Mouse (Mus musculus) liver, embryonic 11.5 days (tissue): Measurements from ENCODE around the gene Arhgdig. TPM values are rescaled to one million over a fixed set of nuclear protein-coding genes. Genes with fewer than 3 reads are reported as not detected.

Experiments
- ATAC-seq: fragments of 200-750 bp; cut with Nextera tagmentation; replicated peaks from 2 replicates; pipeline ENCODE4 v1.8.0; 2017; ENCODE audit warnings: moderate number of reproducible peaks, mild to moderate bottlenecking, moderate TSS enrichment, moderate library complexity; ENCODE audit not compliant: low FRiP score
- DNase-seq: peaks from one replicate; pipeline ENCODE4 v3.0.0-alpha.2; 2017; ENCODE audit warnings: low spot score
- H3K27ac ChIP-seq: fragments of 300-500 bp; sonication (generic); 2 replicates; pipeline ENCODE4 v1.5.1; 2014; ENCODE audit warnings: mild to moderate bottlenecking, low read depth, low read length, control low read depth
- H3K27me3 ChIP-seq: fragments of 300-500 bp; sonication (generic); replicated peaks from 2 replicates; pipeline ENCODE4 v1.6.1; 2014; ENCODE audit warnings: low read length, mixed read lengths; ENCODE audit not compliant: control insufficient read depth, insufficient read depth
- H3K36me3 ChIP-seq: fragments of 300-500 bp; sonication (generic); 2 replicates; pipeline ENCODE4 v1.6.1; 2014; ENCODE audit warnings: mild to moderate bottlenecking, low read length, moderate library complexity, mixed read lengths; ENCODE audit not compliant: control insufficient read depth, insufficient read depth
- H3K4me1 ChIP-seq: fragments of 300-500 bp; sonication (generic); replicated peaks from 2 replicates; pipeline ENCODE4 v1.6.1; 2014; ENCODE audit warnings: low read length, mixed read lengths; ENCODE audit not compliant: control insufficient read depth, insufficient read depth
- H3K4me2 ChIP-seq: fragments of 300-500 bp; sonication (generic); 2 replicates; pipeline ENCODE4 v1.6.1; 2014; ENCODE audit warnings: mild to moderate bottlenecking, control low read depth, moderate library complexity
- H3K4me3 ChIP-seq: fragments of 300-500 bp; sonication (generic); 2 replicates; pipeline ENCODE4 v1.5.1; 2014; ENCODE audit warnings: low read depth, low read length, control low read depth
- H3K9ac ChIP-seq: fragments of 300-500 bp; sonication (generic); 2 replicates; pipeline ENCODE4 v1.6.1; 2014; ENCODE audit warnings: low read depth, low read length, control low read depth
- H3K9me3 ChIP-seq: fragments of 300-500 bp; sonication (generic); 2 replicates; pipeline ENCODE4 v1.6.1; 2016; ENCODE audit warnings: low read length, inconsistent platforms, mixed read lengths; ENCODE audit not compliant: control insufficient read depth
- WGBS: fragments of 180-500 bp; shearing (Covaris S2); extraction: QIAGEN DNeasy Blood & Tissue Kit; methylation state at CpG from one replicate; pipeline ENCODE4 v1.1.7; 2014; 5-methylcytosine and 5-hydroxymethylcytosine counted together
- polyA plus RNA-seq: library from polyadenylated mRNA; unstranded; fragments of >200 nt; fragmentation: Nextera tagmentation; extraction: Ambion mirVana; gene quantifications from 2 replicates; pipeline ENCODE4 v1.2.1, GENCODE M21; 2014

Gene Arhgdig
- polyA plus RNA-seq: 27.7 and 28.8 TPM in 2 replicates

GRCm38 (mm10) chr17:26207686-26208085 lies at the start of gene Arhgdig:
Gene Arhgdig, minus strand, starts transcription at chr17:26207786.
- ATAC-seq: no peak

DNA sequence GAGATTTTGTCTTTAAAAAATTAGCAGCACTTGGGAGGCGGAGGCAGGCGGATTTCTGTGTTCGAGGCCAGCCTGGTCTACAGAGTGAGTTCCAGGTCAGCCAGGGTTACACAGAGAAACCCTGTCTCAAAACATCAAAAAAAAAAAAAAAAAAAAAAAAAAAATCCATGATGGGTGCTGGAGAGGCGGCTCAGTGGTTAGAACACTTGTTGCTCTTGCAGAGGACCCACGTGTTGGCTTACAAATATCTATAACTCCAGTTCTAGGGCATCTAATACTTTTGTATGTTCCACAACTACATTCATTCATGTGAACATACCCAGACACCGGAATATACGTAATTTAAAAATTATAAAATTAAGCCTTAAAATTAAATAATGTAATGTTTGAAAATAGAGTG lies 47.7 kb upstream of the Arhgdig start:
- ATAC-seq: no peak
- H3K4me1 ChIP-seq: peaks cover 15% of the 10 kb centered on the region
- H3K27me3 ChIP-seq: no peaks in the 10 kb centered on the region
- no peak for DNase-seq
- no peak overlapping the region for H3K9ac ChIP-seq
- WGBS: 88% methylated on average over 7 of the region's 7 CpGs
- peaks cover 25% of the 10 kb centered on the region for H3K36me3 ChIP-seq
- no peak overlapping the region for H3K4me3 ChIP-seq
- H3K4me2 ChIP-seq: no peak overlapping the region
- H3K27ac ChIP-seq: no peak overlapping the region
- no peaks in the 10 kb centered on the region for H3K9me3 ChIP-seq

More at GRCm38 (mm10) chr17:26207686-26208085, at the start of gene Arhgdig:
- Histone ChIP-seq H3K36me3 (no peaks in the 10 kb centered on the region), H3K9me3 (no peaks in the 10 kb centered on the region), H3K4me3 (no peak within 1 kb of the TSS), H3K4me1 (peaks cover 8% of the 10 kb centered on the region), H3K9ac (no peak within 1 kb of the TSS), H3K4me2 (no peak within 1 kb of the TSS), H3K27ac (no peak within 1 kb of the TSS), H3K27me3 (peaks cover 30% of the 10 kb centered on the region)
- 80% methylated on average over 12 of the region's 12 CpGs for WGBS
- DNase-seq: no peak

DNA sequence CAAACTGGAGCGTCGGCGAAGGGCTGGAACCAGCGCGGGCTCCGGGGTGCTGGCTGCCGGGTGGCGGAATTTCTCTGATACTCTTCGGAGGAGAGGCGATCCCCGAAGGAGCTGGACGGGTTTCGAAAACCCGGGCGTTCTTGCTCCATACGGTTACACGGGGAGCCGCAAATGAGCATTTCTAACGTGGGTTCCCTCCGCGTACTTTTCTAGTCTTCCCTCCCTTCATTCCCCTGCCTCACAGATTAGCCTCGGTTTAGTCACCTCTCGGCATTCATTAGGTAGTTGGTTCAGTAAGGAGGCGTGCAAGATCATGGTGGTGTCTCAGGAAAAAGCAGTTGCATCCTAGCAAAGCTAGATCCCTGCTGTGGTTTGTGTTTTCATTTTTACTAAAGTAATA lies 45.8 kb upstream of the Arhgdig start:
- under 1% methylated on average over 24 of the region's 24 CpGs for WGBS
- ATAC-seq: no peak

DNA sequence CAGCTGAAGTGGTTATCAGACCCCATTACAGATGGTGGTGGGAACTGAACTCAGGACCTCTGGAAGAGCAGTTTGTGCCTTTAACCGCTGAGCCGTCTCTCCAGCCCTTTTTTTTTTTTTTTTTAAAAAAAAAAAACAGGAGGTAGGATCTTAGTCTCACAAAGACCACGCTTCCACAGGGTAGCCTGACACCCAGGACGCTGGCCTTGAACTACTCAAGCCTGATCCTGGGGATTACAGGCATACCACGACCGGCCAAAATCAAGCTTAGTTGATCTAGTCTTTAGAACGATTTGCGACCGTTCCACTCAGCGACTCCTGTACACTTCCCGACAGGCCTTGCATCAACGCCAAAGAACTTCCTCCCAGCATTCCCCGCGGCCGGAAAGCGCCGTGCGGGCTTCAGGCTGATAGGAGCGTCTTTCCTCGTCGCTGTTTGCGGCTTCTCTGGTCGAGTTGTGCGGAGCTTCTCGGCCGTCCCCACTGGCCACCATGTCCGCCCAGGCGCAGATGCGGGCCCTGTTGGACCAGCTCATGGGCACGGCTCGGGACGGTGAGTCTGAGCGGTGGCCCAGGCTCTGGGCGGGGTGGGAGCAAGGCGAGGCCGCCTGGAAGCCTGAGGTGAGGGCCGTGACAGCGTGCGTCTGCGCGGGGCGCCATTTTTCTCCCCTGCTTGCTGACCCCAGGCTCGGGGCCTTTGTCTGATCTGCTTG lies 45.1 kb upstream of the Arhgdig start, which contains the start of gene Luc7l:
TSS of gene Luc7l (plus strand) at position 358 of the 713 bp plus-strand sequence.
- WGBS: under 1% methylated on average over 43 of the region's 43 CpGs
- H3K4me1 ChIP-seq: peaks cover 15% of the 10 kb centered on the region
- H3K27ac ChIP-seq: peak within 1 kb of the TSS; percentile 96
- H3K27me3 ChIP-seq: no peaks in the 10 kb centered on the region
- H3K9ac ChIP-seq: peak within 1 kb of the TSS; percentile 94
- ATAC-seq: peak; percentile 96
- no peaks in the 10 kb centered on the region for H3K9me3 ChIP-seq
- H3K4me3 ChIP-seq: peak within 1 kb of the TSS; percentile 88
- H3K36me3 ChIP-seq: peaks cover 9% of the 10 kb centered on the region
- peak; percentile 92 for DNase-seq
- peak within 1 kb of the TSS; percentile 75 for H3K4me2 ChIP-seq

More for the DNA sequence above, 45.8 kb upstream of the Arhgdig start:
- no peaks in the 10 kb centered on the region for H3K27me3 ChIP-seq
- no peak for DNase-seq
- no peaks in the 10 kb centered on the region for H3K9me3 ChIP-seq
- peaks cover 13% of the 10 kb centered on the region for H3K36me3 ChIP-seq
- H3K4me2 ChIP-seq: peak overlapping the region; percentile 75
- H3K4me1 ChIP-seq: peaks cover 15% of the 10 kb centered on the region
- H3K4me3 ChIP-seq: peak overlapping the region; percentile 88
- peak overlapping the region; percentile 96 for H3K27ac ChIP-seq
- peak overlapping the region; percentile 94 for H3K9ac ChIP-seq

- peak overlapping the region; percentile 96 for H3K27ac ChIP-seq
- peak overlapping the region; percentile 88 for H3K4me3 ChIP-seq
- DNase-seq (no peak), ATAC-seq (no peak)
- peak overlapping the region; percentile 94 for H3K9ac ChIP-seq
- peaks cover 7% of the 10 kb centered on the region for H3K36me3 ChIP-seq
- H3K4me1 ChIP-seq: peaks cover 15% of the 10 kb centered on the region
- peak overlapping the region; percentile 75 for H3K4me2 ChIP-seq
- 57% methylated on average over 4 of the region's 4 CpGs for WGBS
- H3K9me3 ChIP-seq: no peaks in the 10 kb centered on the region
- H3K27me3 ChIP-seq: no peaks in the 10 kb centered on the region
Measured at GRCm38 (mm10) chr17:26251886-26252538, 44.4 kb upstream of the Arhgdig start.

DNA sequence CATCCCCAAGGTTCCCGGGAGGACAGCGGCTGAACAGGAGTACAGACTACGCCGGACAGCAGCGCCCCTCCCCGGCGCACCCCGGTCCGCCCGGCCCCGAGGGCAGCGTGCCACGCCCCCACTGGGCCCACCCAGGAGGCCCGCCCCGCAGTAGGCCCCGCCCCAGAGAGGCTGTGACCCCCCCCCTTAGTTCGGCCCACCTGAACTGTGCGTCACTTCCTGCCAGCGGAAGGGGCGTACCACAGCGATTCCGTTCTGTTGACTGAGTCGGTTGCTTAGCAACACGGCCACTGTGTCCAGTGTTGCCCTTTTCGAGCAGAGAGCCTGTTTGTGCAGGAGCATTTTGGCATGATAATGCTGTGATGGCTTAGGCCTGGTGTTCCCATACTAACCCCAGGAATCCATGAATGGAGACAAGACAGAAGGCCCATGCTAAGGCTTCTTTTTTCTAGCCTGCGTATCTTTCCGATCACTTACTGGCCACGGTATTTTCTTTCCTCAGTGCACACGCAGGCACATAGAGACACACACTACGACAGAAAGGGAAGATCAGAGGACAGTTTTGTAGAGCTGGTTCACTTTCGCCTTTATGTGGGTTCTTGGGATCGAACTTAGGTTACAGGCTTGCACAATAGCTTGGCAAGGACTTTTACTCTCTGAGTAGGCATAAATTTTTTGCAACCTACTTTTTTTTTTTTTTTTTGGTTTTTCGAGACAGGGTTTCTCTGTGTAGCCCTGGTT lies 36.7 kb upstream of the Arhgdig start, which contains the start of gene Fam234a:
TSS of gene Fam234a (minus strand) at position 142 of the 741 bp plus-strand sequence.
- Histone ChIP-seq H3K4me2 (peak within 1 kb of the TSS; percentile 83), H3K27ac (peak within 1 kb of the TSS; percentile 20), H3K4me1 (peaks cover 29% of the 10 kb centered on the region), H3K9me3 (no peaks in the 10 kb centered on the region), H3K9ac (peak within 1 kb of the TSS; percentile 61), H3K36me3 (no peaks in the 10 kb centered on the region), H3K27me3 (no peaks in the 10 kb centered on the region), H3K4me3 (peak within 1 kb of the TSS; percentile 67)
- ATAC-seq (peak; percentile 95), DNase-seq (peak; percentile 95)
- 7% methylated on average over 33 of the region's 33 CpGs for WGBS

DNA sequence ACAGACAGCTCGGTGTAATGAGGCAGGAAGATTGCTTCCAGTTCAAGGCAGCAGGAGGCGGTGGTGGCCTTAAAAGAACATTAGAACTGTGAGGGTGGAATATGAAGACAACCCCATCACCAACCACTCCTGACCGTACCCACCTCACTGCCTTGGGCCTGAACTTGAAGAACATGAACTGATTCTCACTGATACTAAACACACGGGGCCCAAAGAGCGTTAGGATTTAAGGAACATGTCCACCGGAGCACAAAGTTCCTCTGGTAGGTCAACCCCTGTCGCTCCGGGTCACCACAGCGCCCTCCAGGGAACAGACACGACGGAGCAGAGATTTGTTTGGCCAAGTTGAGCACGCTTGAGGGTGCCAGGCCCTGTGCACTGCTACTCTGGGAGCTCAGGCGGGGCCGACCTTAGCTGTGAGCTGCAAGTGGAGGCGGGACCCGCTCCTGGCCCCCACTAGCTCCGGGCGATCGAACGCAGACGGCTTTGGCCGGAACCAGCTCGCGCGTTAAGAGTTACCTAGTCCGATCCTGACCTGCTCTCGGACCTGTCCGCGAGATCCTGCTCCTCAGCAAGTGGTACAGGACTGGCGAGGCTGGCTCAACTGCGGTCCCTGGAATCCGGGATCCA lies 36.0 kb upstream of the Arhgdig start:
- no peaks in the 10 kb centered on the region for H3K9me3 ChIP-seq
- peak overlapping the region; percentile 67 for H3K4me3 ChIP-seq
- peak overlapping the region; percentile 61 for H3K9ac ChIP-seq
- H3K36me3 ChIP-seq: no peaks in the 10 kb centered on the region
- no peaks in the 10 kb centered on the region for H3K27me3 ChIP-seq
- H3K4me1 ChIP-seq: peaks cover 29% of the 10 kb centered on the region
- H3K4me2 ChIP-seq: peak overlapping the region; percentile 83
- DNase-seq: no peak
- H3K27ac ChIP-seq: peak overlapping the region; percentile 20; the same call in 1 of the 2 replicates
- ATAC-seq: peak; percentile 60; the same call in 1 of the 2 replicates
- WGBS: 1% methylated on average over 32 of the region's 32 CpGs

DNA sequence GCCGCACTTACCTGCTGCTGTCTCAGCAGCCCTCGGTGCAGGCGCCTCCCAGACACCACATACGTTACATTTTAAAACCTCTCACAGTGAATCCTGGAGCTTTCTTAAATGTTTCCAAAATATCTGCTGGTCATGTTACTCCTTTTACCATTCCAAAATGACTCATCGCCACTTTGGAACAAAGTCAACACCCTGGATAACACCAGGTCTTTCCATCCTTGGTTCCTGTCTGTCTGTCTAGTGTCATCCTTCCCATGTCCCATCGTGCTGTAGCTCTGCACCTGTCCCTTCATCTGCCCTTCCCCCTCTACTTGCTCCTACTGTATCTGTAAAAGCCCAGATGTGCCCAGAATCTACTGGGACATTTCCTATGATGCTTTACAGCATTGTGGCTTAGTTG lies 33.4 kb upstream of the Arhgdig start:
- Histone ChIP-seq H3K9ac (no peak overlapping the region), H3K9me3 (no peaks in the 10 kb centered on the region), H3K4me2 (peak overlapping the region; percentile 13; the same call in 1 of the 2 replicates), H3K27ac (peak overlapping the region; percentile 26; the same call in 1 of the 2 replicates), H3K4me1 (peaks cover 37% of the 10 kb centered on the region), H3K27me3 (no peaks in the 10 kb centered on the region), H3K36me3 (no peaks in the 10 kb centered on the region), H3K4me3 (no peak overlapping the region)
- ATAC-seq (no peak), DNase-seq (no peak)
- WGBS: 74% methylated on average over 6 of the region's 6 CpGs
